ENCODE assay signal across 7 mouse cellular contexts in genomic region chr11:87967692-87968289, GRCm38 (mm10). TPM values are rescaled to one million over a fixed set of nuclear protein-coding genes. Genes with fewer than 3 reads are reported as not detected.
DNase-seq lines count a peak whose midpoint lies in the region; ATAC-seq lines count a peak whose summit lies in the region.

No protein-coding gene starts in this region.

- 4% methylated on average over 17 of the region's 17 CpGs for WGBS in intestine, embryonic 15.5 days
- WGBS in midbrain, embryonic 11.5 days, result 2% methylated on average over 15 of the region's 17 CpGs

- ATAC-seq in intestine, embryonic 15.5 days, result peak; percentile 66; the same call in 1 of the 2 replicates
- ATAC-seq in midbrain, embryonic 11.5 days (ENCODE audit: low FRiP score), result no peak

- H3K27me3 ChIP-seq in intestine, embryonic 15.5 days (replicated peaks), result no peaks in the 10 kb centered on the region
- no peaks in the 10 kb centered on the region for H3K27me3 ChIP-seq in midbrain, embryonic 11.5 days (ENCODE audit: control insufficient read depth, insufficient read depth, low read length)

- no peaks in the 10 kb centered on the region; the same call in 1 of the 2 replicates for H3K4me1 ChIP-seq in intestine, embryonic 15.5 days (replicated peaks)
- H3K4me1 ChIP-seq in midbrain, embryonic 11.5 days (ENCODE audit: control insufficient read depth, insufficient read depth, low read length), result no peaks in the 10 kb centered on the region

- H3K9ac ChIP-seq in intestine, embryonic 15.5 days, result no peak overlapping the region
- no peak overlapping the region for H3K9ac ChIP-seq in midbrain, embryonic 11.5 days (ENCODE audit: low read length)

- H3K27ac ChIP-seq in intestine, embryonic 15.5 days, result no peak overlapping the region
- H3K27ac ChIP-seq in midbrain, embryonic 11.5 days (ENCODE audit: low read depth, low read length), result no peak overlapping the region

- intact Hi-C loops in gastrocnemius, postnatal 36 days (cut with DNase I), result no loop called here
- intact Hi-C loops in left cerebral cortex, postnatal 4 days (cut with DNase I), result no loop called here

- H3K36me3 ChIP-seq in intestine, embryonic 15.5 days, result no peaks in the 10 kb centered on the region
- no peaks in the 10 kb centered on the region for H3K36me3 ChIP-seq in midbrain, embryonic 11.5 days (ENCODE audit: control insufficient read depth, insufficient read depth, low read length)

- H3K9me3 ChIP-seq in intestine, embryonic 15.5 days, result no peaks in the 10 kb centered on the region
- no peaks in the 10 kb centered on the region for H3K9me3 ChIP-seq in midbrain, embryonic 11.5 days (ENCODE audit: control insufficient read depth, low read length)

- peak overlapping the region; percentile 61 for H3K4me2 ChIP-seq in intestine, embryonic 15.5 days (replicated peaks)
- peak overlapping the region; percentile 27; the same call in 1 of the 2 replicates for H3K4me2 ChIP-seq in midbrain, embryonic 11.5 days

- H3K4me3 ChIP-seq in intestine, embryonic 15.5 days (replicated peaks), result peak overlapping the region; percentile 18
- H3K4me3 ChIP-seq in midbrain, embryonic 11.5 days (ENCODE audit: low read depth, low read length), result no peak overlapping the region; the same call in 1 of the 2 replicates

- DNase-seq in adrenal gland, adult 2 months, result peak; percentile 83
- DNase-seq in embryo, embryonic 11.5 days (ENCODE audit: low read depth, low spot score), result peak; percentile 79
- peak; percentile 63 to 81 for DNase-seq in gastrocnemius, postnatal 36 days
- DNase-seq in left cerebral cortex, postnatal 4 days, result peak; percentile 85
- DNase-seq in midbrain, embryonic 11.5 days (ENCODE audit: low spot score, missing footprints), result peak; percentile 98
- DNase-seq in skeletal muscle tissue, adult 2 months (ENCODE audit: low read depth, low spot score), result peak; percentile 77

RNA-seq across cellular contexts. Expression of gene Dynll2, which starts 19.5 kb away (rescaled TPM):
- total RNA-seq in adrenal gland, adult 2 months (2021), result 100 to 1,000 TPM; 158 to 251 TPM
- 168 and 197 TPM in 2 replicates for polyA plus RNA-seq in adrenal gland, adult 2 months (2012; rRNA removed)
- 100 to 1,000 TPM; 157 to 161 TPM for total RNA-seq in gastrocnemius, postnatal 36 days (2021)
- polyA plus RNA-seq in intestine, embryonic 15.5 days (2015; fragmentation: Nextera tagmentation; extraction: Ambion mirVana), result 27.7 and 27.8 TPM in 2 replicates
- 100 to 1,000 TPM; 311 to 328 TPM for total RNA-seq in left cerebral cortex, postnatal 4 days (2021)
- polyA plus RNA-seq in midbrain, embryonic 11.5 days (2014; fragmentation: Nextera tagmentation; extraction: Ambion mirVana), result 20.5 and 22.6 TPM in 2 replicates

RNA-seq across cellular contexts. Expression of gene Olfr464, which starts 47.0 kb away (rescaled TPM):
- total RNA-seq in adrenal gland, adult 2 months (2021), result not detected
- polyA plus RNA-seq in adrenal gland, adult 2 months (2012; rRNA removed), result not detected in 2 replicates
- total RNA-seq in gastrocnemius, postnatal 36 days (2021), result not detected
- not detected in 2 replicates for polyA plus RNA-seq in intestine, embryonic 15.5 days (2015; fragmentation: Nextera tagmentation; extraction: Ambion mirVana)
- not detected for total RNA-seq in left cerebral cortex, postnatal 4 days (2021)
- polyA plus RNA-seq in midbrain, embryonic 11.5 days (2014; fragmentation: Nextera tagmentation; extraction: Ambion mirVana), result not detected in 2 replicates
